ENCODE assay signal across 8 mouse cellular contexts in genomic region chr4:138725127-138725461, GRCm38 (mm10). TPM values are rescaled to one million over a fixed set of nuclear protein-coding genes. Genes with fewer than 3 reads are reported as not detected.
A peak's percentile ranks its signal among the peaks of the same experiment; 100 is the strongest.
DNase-seq lines count a peak whose midpoint lies in the region; ATAC-seq lines count a peak whose summit lies in the region.

No protein-coding gene starts in this region.

- peak overlapping the region; percentile 60 for H3K4me2 ChIP-seq in intestine, embryonic 15.5 days (replicated peaks)
- no peak overlapping the region for H3K4me2 ChIP-seq in liver, embryonic 15.5 days
- H3K4me2 ChIP-seq in neural tube, embryonic 14.5 days (ENCODE audit: low read depth, low read length), result peak overlapping the region; percentile 55

- ATAC-seq in intestine, embryonic 15.5 days, result peak; percentile 85
- peak; percentile 54 for ATAC-seq in liver, embryonic 15.5 days (ENCODE audit: insufficient read depth)
- ATAC-seq in neural tube, embryonic 14.5 days (ENCODE audit: low read depth), result peak; percentile 71

- H3K27me3 ChIP-seq in intestine, embryonic 15.5 days (replicated peaks), result no peaks in the 10 kb centered on the region
- peaks cover 23% of the 10 kb centered on the region for H3K27me3 ChIP-seq in liver, embryonic 15.5 days
- H3K27me3 ChIP-seq in neural tube, embryonic 14.5 days (ENCODE audit: control insufficient read depth, insufficient read depth, low read length), result no peaks in the 10 kb centered on the region

- no peaks in the 10 kb centered on the region for H3K9me3 ChIP-seq in intestine, embryonic 15.5 days
- no peaks in the 10 kb centered on the region for H3K9me3 ChIP-seq in liver, embryonic 15.5 days (replicated peaks)
- H3K9me3 ChIP-seq in neural tube, embryonic 14.5 days (ENCODE audit: control insufficient read depth, low read length), result no peaks in the 10 kb centered on the region

- peak overlapping the region; percentile 38; the same call in 1 of the 2 replicates for H3K27ac ChIP-seq in intestine, embryonic 15.5 days
- no peak overlapping the region for H3K27ac ChIP-seq in liver, embryonic 15.5 days (replicated peaks)
- peak overlapping the region; percentile 48; the same call in 1 of the 2 replicates for H3K27ac ChIP-seq in neural tube, embryonic 14.5 days (ENCODE audit: low read depth, low read length)

- H3K9ac ChIP-seq in intestine, embryonic 15.5 days, result no peak overlapping the region
- H3K9ac ChIP-seq in liver, embryonic 15.5 days, result no peak overlapping the region
- peak overlapping the region; percentile 60 for H3K9ac ChIP-seq in neural tube, embryonic 14.5 days (replicated peaks; ENCODE audit: low read depth, low read length)

- WGBS in intestine, embryonic 15.5 days, result 6% methylated on average over 13 of the region's 13 CpGs
- whole genome bisulfite sequencing in liver, embryonic 15.5 days (ENCODE audit: insufficient replicate concordance), result 2% methylated on average over 13 of the region's 13 CpGs
- WGBS in neural tube, embryonic 14.5 days, result 4% methylated on average over 13 of the region's 13 CpGs

- H3K4me1 ChIP-seq in intestine, embryonic 15.5 days (replicated peaks), result peaks cover 23% of the 10 kb centered on the region
- no peaks in the 10 kb centered on the region; the same call in 1 of the 2 replicates for H3K4me1 ChIP-seq in liver, embryonic 15.5 days (replicated peaks)
- H3K4me1 ChIP-seq in neural tube, embryonic 14.5 days (ENCODE audit: control insufficient read depth, insufficient read depth, low read length), result peaks cover 15% of the 10 kb centered on the region

- H3K4me3 ChIP-seq in intestine, embryonic 15.5 days (replicated peaks), result peak overlapping the region; percentile 22; the same call in 1 of the 2 replicates
- no peak overlapping the region for H3K4me3 ChIP-seq in liver, embryonic 15.5 days (replicated peaks)
- H3K4me3 ChIP-seq in neural tube, embryonic 14.5 days (ENCODE audit: low read depth, low read length), result peak overlapping the region; percentile 24

- DNase-seq in layer of hippocampus, postnatal 10 days (ENCODE audit: low spot score in 2 of 2), result peak; percentile 59 to 69
- no peak for DNase-seq in layer of hippocampus, postnatal 25 days (ENCODE audit: extremely low spot score in 1 of 2, low spot score in 1 of 2)
- peak; percentile 32 to 61 for DNase-seq in cerebellum, postnatal 4 days (ENCODE audit: low spot score in 2 of 2)
- DNase-seq in heart, adult 11 months, result peak; percentile 98
- DNase-seq in urinary bladder, postnatal 25 days (ENCODE audit: low spot score), result peak; percentile 27

- no peaks in the 10 kb centered on the region for H3K36me3 ChIP-seq in intestine, embryonic 15.5 days
- H3K36me3 ChIP-seq in liver, embryonic 15.5 days (replicated peaks), result no peaks in the 10 kb centered on the region
- no peaks in the 10 kb centered on the region for H3K36me3 ChIP-seq in neural tube, embryonic 14.5 days (ENCODE audit: control insufficient read depth, insufficient read depth, low read length)

RNA-seq across cellular contexts. Expression of gene Pla2g2c, which starts 0.5 kb away (rescaled TPM):
- not detected for total RNA-seq in layer of hippocampus, postnatal 10 days (2021)
- total RNA-seq in layer of hippocampus, postnatal 25 days (2021), result under 1 TPM in 1 of 2 experiments, not detected in 1; 0.21 TPM
- polyA plus RNA-seq in intestine, embryonic 15.5 days (2015; fragmentation: Nextera tagmentation; extraction: Ambion mirVana), result 0.23 and 0.25 TPM in 2 replicates
- polyA plus RNA-seq in liver, embryonic 15.5 days (2015; fragmentation: Nextera tagmentation; extraction: Ambion mirVana), result not detected in 2 replicates
- 0.35 and 0.49 TPM in 2 replicates for polyA plus RNA-seq in neural tube, embryonic 14.5 days (2014; fragmentation: Nextera tagmentation; extraction: Ambion mirVana)

RNA-seq across cellular contexts. Expression of gene Ubxn10, which starts 11.9 kb away (rescaled TPM):
- total RNA-seq in layer of hippocampus, postnatal 10 days (2021), result 1 to 10 TPM; 1.7 to 2.1 TPM
- 1 to 10 TPM; 1.3 to 1.6 TPM for total RNA-seq in layer of hippocampus, postnatal 25 days (2021)
- polyA plus RNA-seq in intestine, embryonic 15.5 days (2015; fragmentation: Nextera tagmentation; extraction: Ambion mirVana), result 1.3 and 1.7 TPM in 2 replicates
- 0.06 and 0.08 TPM in 2 replicates for polyA plus RNA-seq in liver, embryonic 15.5 days (2015; fragmentation: Nextera tagmentation; extraction: Ambion mirVana)
- polyA plus RNA-seq in neural tube, embryonic 14.5 days (2014; fragmentation: Nextera tagmentation; extraction: Ambion mirVana), result 2.7 and 3.0 TPM in 2 replicates

RNA-seq across cellular contexts. Expression of gene Pla2g2f, which starts 32.3 kb away (rescaled TPM):
- total RNA-seq in layer of hippocampus, postnatal 10 days (2021), result not detected
- 1 to 10 TPM; 1.5 to 1.6 TPM for total RNA-seq in layer of hippocampus, postnatal 25 days (2021)
- polyA plus RNA-seq in intestine, embryonic 15.5 days (2015; fragmentation: Nextera tagmentation; extraction: Ambion mirVana), result 1.5 and 2.6 TPM in 2 replicates
- polyA plus RNA-seq in liver, embryonic 15.5 days (2015; fragmentation: Nextera tagmentation; extraction: Ambion mirVana), result 0.06 TPM in 1 of 2 replicates, not detected in the other
- not detected in 2 replicates for polyA plus RNA-seq in neural tube, embryonic 14.5 days (2014; fragmentation: Nextera tagmentation; extraction: Ambion mirVana)

RNA-seq across cellular contexts. Expression of gene Pla2g2d, which starts 50.4 kb away (rescaled TPM):
- total RNA-seq in layer of hippocampus, postnatal 10 days (2021), result not detected
- total RNA-seq in layer of hippocampus, postnatal 25 days (2021), result under 1 TPM; 0.28 to 0.54 TPM
- polyA plus RNA-seq in intestine, embryonic 15.5 days (2015; fragmentation: Nextera tagmentation; extraction: Ambion mirVana), result 0.92 and 0.99 TPM in 2 replicates
- 0.06 TPM in 1 of 2 replicates, not detected in the other for polyA plus RNA-seq in liver, embryonic 15.5 days (2015; fragmentation: Nextera tagmentation; extraction: Ambion mirVana)
- 1.6 and 2.6 TPM in 2 replicates for polyA plus RNA-seq in neural tube, embryonic 14.5 days (2014; fragmentation: Nextera tagmentation; extraction: Ambion mirVana)

Comparison
In these comparisons a context has a peak if more than half of its experiments do, and no peak if none do; other contexts are left out.
1. DNase-seq: peak in layer of hippocampus, postnatal 10 days (2 of 2), cerebellum, postnatal 4 days (2 of 2), heart, adult 11 months (single experiment) and urinary bladder, postnatal 25 days (single experiment); none in layer of hippocampus, postnatal 25 days (0 of 2).
2. Peak in every context shown above with its lines, with median percentiles within 50 percentile points of each other: ATAC-seq.